Mouse (Mus musculus) NIH3T3 (cell line): ENCODE measurements around the gene Trappc6a.

Source experiments
- DNase-seq: peaks from one replicate; pipeline ENCODE4 v3.0.0-alpha.2; 2012; ENCODE audit warnings: low read depth

Gene Trappc6a

DNA sequence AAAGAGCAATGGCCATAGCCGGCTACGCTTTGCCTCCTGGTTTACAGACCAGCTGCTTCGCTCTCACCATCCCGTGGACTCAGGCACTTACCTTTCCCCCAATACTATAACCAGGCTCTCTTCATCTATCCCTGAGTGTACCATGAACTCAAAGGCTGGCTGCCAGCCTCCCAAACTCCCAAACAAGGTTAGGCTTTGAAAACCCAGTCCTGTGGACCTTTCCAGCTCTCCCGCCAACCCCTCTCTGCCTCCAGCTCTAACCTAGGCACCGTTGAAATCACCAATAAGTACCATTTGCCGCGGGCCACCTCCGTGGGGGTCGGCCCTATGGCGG is 53.2 kb downstream of the Trappc6a start:
- DNase-seq = peak; percentile 22

DNA sequence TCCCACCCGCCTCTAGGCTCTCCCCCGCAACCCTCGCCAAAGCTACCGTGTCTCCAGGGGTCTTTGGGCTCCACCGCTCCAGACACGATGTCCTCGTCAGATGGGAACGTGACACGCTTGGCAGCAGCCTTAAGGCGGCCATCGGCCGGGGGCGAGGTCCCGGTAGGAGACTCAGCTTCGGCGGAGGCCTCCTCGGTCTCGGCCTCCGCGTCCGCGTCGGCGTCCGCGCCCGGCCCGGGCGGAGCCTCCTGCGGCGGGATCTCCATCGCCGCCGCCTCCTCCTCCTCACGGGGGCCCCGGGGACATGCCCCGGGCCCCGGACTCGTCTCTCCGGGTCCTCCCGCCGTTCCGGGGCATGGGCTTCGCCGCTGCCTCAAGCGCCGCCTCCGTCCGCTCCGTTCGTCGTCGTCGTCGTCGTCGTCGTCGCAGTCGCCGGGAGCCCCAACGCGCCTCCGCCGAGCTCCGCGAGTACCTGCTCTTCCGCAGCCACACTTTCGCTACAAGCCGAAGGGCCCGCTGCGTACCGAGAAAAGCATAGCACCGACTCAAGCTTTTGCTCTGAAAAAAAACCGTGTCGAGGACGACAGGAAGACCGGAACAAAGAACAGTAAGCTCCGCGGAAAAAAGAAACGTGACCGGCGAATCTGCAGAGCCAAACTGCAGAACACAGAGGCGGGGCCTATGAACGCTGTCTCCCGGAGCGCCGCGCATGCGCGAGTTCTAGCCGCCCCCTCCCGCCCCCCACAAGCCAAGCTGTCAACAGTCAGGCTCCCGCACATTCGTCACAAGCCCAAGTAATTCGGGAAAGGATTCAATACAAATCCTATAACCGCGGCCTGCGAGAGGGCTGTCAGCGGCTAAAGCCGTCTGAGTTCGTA is 53.8 kb downstream of the Trappc6a start:
- peak; percentile 99 for DNase-seq

DNA sequence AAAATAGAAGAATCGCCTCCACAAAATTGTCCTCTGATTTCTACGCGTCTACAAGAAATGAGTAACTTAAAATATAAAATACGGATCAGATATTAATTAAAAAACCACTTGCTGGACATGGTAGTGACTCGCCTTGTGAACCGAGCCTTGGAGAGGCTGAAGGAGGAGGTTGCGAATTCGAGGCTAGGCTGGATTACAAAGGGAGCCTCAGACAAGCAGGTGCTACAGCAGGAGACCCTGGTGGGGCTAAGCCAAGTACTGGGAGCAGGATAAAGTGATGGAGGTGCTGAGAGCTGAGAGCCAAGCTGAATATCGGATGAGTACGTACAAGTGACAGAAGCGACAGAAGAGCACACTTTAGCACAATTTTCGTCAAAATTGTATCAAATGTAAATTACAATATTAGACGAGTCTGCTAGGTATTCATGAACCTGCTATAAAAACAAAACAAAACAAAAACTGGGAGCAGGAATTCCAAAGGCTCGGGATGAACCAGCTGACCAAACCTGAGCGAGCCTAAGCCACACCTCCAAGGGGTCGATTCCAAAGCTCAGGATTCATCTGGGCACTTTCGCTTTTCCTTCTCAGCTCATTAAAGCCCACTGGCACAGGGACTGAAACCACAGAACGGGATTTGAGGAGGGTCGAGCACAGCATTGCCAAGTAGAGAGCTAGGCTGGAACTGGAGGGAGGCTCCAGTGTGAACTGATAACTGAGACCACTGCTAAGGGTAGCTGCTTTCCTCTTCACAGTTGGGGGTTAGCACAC is 54.6 kb downstream of the Trappc6a start, which contains the start of gene Ppp1r37:
Gene Ppp1r37, minus strand, starts transcription at position 434 of the 768 bp plus-strand sequence.
- peak; percentile 65 for DNase-seq

DNA sequence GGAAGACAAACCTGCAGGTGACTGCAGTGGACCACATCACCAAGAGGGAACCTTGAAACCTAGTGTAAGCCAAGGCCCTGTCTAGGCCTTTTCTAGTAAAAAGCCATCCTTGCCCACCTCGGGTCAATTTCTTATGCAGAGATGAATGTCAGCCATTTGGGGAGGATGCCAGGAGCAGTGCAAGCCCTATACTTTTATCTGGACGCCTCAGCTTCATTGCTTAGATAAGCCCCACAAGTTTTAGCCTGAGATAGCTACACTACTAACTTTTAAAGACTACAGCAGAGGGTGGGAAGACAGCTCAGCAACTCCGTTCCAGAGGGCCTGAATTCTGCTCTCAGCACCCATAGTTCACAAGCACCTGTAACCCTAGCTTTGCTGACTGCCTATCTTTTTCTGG is 55.7 kb downstream of the Trappc6a start:
- no peak for DNase-seq

DNA sequence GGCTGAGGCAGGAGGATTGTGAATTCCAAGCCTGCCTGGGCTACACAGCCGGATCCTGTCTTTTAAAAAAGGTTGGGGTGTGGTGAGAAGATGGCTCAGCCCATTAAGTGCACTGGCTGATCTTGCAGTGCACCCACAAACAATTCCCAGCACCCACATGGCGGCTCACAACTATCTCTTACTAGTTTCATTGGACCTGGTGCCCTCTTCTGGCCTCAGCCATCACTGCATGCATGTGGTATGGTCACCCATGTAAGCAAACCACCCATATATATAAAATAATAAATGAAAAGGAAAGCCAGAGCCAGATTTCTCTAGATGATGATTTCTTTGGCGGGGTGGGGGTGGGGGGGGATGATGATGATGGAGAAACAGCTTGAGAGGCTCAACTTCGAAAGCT is 56.3 kb downstream of the Trappc6a start:
- DNase-seq = peak; percentile 57
